Mouse (Mus musculus) left cerebral cortex, adult 18-20 months (tissue): Measurements from ENCODE around the gene Fbxo46. TPM values are rescaled to one million over a fixed set of nuclear protein-coding genes. Genes with fewer than 3 reads are reported as not detected.

Experiments used
- microRNA-seq, 2 experiments: library from miRNA; unstranded; fragments of <30 nt; microRNA quantifications; one replicate each; pipeline ENCODE4 v1.2.0; 2021
- total RNA-seq, 2 experiments: library from RNA; stranded (reverse); gene quantifications; 2 replicates each; pipeline ENCODE4 v1.2.3; 2021

The Fbxo46 gene
- total RNA-seq, 2 experiments from 2014 or later = 13.6 to 15.6 TPM

Small RNAs within 50 kb of the gene (microRNA-seq; reads per million reads assigned to microRNA genes)
- gene Mir3100 = 2.7 to 4.0 reads per million in 2 experiments
- gene Mir330 = 12,297 to 12,514 reads per million in 2 experiments

Other genes with a start within 250 kb of the Fbxo46 start
- gene Pglyrp1, start 248.5 kb upstream of the Fbxo46 start, total RNA-seq = 10 to 100 TPM in 1 of 2 experiments, 1 to 10 TPM in 1; 9.5 to 19.9 TPM
- gene Ccdc61, start 209.4 kb upstream of the Fbxo46 start, total RNA-seq = 10 to 100 TPM; 10.5 to 12.6 TPM
- gene Nova2, start 194.0 kb upstream of the Fbxo46 start, total RNA-seq = 10 to 100 TPM; 69.9 to 70.1 TPM
- under 1 TPM; 0.40 to 0.49 TPM for gene Nanos2, start 132.5 kb upstream of the Fbxo46 start, total RNA-seq
- gene Mypop, start 128.6 kb upstream of the Fbxo46 start, total RNA-seq = 10 to 100 TPM; 53.8 to 59.5 TPM
- 10 to 100 TPM; 55.7 to 57.8 TPM for gene Irf2bp1, start 115.8 kb upstream of the Fbxo46 start, total RNA-seq
- gene Foxa3, start 96.3 kb upstream of the Fbxo46 start, total RNA-seq = not detected
- 100 to 1,000 TPM; 116 to 123 TPM for gene Sympk, start 95.5 kb upstream of the Fbxo46 start, total RNA-seq
- under 1 TPM in 1 of 2 experiments, not detected in 1; 0.35 TPM for gene Rsph6a, start 65.2 kb upstream of the Fbxo46 start, total RNA-seq
- 100 to 1,000 TPM; 143 TPM for gene Dmwd, start 43.6 kb upstream of the Fbxo46 start, total RNA-seq
- 10 to 100 TPM; 26.6 to 32.0 TPM for gene Dmpk, start 36.0 kb upstream of the Fbxo46 start, total RNA-seq
- 1 to 10 TPM; 2.3 to 3.0 TPM for gene Six5, start 25.3 kb upstream of the Fbxo46 start, total RNA-seq
- gene Gm4969, start 1.5 kb upstream of the Fbxo46 start, total RNA-seq = under 1 TPM; 0.16 to 0.40 TPM
- gene Qpctl, start 29.4 kb downstream of the Fbxo46 start, total RNA-seq = 10 to 100 TPM; 15.0 to 17.0 TPM
- 10 to 100 TPM; 73.9 to 78.5 TPM for gene Snrpd2, start 29.9 kb downstream of the Fbxo46 start, total RNA-seq
- 1 to 10 TPM; 1.4 to 1.8 TPM for gene Gipr, start 46.3 kb downstream of the Fbxo46 start, total RNA-seq
- gene Eml2, start 56.6 kb downstream of the Fbxo46 start, total RNA-seq = 100 to 1,000 TPM; 141 to 147 TPM
- 1 to 10 TPM; 2.5 to 3.6 TPM for gene Gpr4, start 92.7 kb downstream of the Fbxo46 start, total RNA-seq
- 10 to 100 TPM; 47.3 to 47.6 TPM for gene Opa3, start 108.5 kb downstream of the Fbxo46 start, total RNA-seq
- 10 to 100 TPM; 13.6 to 15.1 TPM for gene Vasp, start 152.0 kb downstream of the Fbxo46 start, total RNA-seq
- gene Ppm1n, start 160.2 kb downstream of the Fbxo46 start, total RNA-seq = not detected
- gene Rtn2, start 162.8 kb downstream of the Fbxo46 start, total RNA-seq = 100 to 1,000 TPM; 128 to 129 TPM
- 10 to 100 TPM; 20.9 to 54.7 TPM for gene Fosb, start 190.2 kb downstream of the Fbxo46 start, total RNA-seq
- 10 to 100 TPM; 39.1 to 45.2 TPM for gene Ercc1, start 224.9 kb downstream of the Fbxo46 start, total RNA-seq
- 10 to 100 TPM; 17.1 to 18.1 TPM for gene Cd3eap, start 239.6 kb downstream of the Fbxo46 start, total RNA-seq
- gene Ppp1r13l, start 239.9 kb downstream of the Fbxo46 start, total RNA-seq = 1 to 10 TPM; 8.2 to 9.6 TPM